Mouse (Mus musculus) spleen, postnatal 14 days (tissue): ENCODE results near the gene Tns1.

Experiments
- DNase-seq, 2 experiments: peaks; one replicate each; pipeline ENCODE4 v3.0.0; 2021 to 2022; ENCODE audit warnings: low spot score in 2 of 2

Gene Tns1

DNA sequence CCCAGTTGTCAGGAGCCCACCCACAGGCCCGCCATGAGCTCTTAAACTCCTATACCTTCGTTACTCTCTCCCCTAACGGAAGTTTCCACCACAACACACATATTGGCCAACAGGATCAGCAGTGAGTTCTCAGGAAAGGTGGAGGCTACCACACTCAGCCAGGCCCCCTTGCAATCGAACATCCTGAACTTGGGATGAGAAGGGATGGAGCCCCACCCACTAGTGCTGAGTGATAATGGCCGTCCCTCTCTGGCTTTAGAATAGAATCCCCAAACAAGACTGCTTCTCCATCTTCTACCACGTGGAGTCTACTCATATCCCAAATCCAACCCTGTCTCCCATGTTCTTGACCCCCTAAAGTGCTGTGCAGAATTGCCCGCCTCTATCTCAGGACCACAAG, 131.0 kb downstream of the Tns1 start:
- DNase-seq = no peak

DNA sequence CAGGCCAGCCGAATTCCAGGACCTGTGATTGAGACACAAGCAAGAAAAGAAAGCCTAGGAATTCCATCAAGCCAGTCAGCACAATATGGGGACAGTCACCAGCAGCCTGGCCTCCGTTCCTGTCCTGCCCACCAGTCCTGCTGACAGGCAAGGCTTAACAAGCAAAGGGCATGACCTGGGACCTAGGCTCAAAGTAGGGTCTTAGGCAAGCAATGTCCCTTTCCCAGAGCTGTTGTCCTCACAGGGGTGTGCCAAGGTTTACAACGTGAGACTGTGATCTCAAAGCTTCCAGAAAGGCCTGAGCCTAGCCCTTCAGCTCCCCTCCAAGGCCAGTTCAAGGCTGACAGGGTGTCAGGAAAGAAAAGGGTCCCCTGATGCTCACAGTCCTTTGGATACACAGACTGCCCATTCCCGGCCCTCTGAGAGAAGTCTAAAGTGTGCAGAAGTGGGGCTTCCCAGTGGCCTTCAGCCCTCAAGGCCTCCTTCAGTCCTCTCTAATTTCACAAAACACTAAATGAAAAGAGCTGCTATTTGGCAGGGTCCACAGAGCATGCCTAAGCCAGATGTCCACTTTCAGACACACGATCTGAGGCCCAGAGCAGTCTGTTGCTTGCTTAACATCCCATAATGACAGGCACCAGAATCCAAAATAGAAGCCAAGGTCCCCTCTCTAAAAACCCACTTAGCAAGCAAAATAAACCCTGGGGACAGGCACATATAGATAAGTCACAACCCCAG, 131.9 kb downstream of the Tns1 start:
- DNase-seq = no peak

DNA sequence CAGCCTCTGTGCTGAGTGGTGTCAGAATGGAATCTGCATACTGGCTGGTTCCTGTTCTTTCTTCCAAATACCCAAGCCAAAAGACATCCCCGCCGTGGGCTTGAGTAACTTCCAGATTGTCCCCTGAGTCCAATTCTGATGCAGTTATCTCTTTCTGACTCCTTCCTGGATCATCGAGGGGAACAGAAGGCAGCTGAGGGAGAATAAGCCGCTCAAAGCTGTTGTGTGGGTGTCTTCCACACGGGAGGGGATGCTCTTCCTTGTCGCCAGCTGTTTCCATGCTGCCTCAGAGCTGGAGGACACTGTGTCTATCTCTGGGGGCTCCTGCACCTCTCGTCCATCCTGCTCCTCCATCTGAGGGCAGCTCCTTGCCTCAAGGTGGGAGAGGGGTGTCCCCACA, 133.0 kb downstream of the Tns1 start:
- DNase-seq = no peak

DNA sequence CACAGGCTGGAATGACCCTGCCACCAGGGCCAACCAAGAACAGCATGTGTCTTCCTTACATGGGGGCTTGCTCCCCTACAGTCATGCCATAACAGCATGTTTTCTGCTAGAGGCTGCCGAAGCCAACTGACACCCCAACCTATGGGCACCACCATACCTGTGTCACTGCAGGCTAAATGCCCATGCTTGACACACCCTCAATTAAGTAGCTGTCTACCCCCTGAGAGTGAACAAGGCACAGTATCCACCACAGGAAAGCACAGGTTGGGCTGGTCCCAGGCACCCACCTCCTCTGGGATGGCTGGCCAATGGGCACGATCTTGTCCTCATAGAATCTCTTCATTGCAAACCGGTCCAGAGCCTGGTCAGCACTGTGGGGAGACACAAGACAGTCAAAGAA, 134.2 kb downstream of the Tns1 start:
- no peak for DNase-seq

DNA sequence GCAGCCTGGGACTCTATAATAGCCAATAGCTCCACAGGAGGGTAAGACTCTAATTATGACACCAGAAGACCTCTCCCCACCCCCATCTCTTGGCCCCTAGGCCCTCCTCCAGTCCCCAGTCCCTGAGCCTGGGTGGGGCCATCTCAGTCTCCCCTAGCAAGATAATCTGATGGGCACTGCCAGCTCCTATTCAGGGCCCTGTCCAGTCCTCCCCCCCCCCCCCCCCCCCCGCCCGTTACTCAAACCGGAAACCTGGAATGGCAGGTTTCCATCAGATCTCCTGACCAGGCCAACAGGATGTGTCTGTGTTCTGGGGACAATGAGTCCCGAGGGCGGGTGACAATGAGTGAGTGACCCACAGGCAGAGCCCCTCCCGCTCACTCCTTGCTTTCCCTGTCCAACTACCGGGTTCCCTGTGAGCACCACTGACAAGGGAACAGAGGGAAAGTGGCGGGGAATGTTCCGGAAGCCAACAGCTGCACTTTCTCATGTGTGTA, 136.5 kb downstream of the Tns1 start:
- DNase-seq = no peak

DNA sequence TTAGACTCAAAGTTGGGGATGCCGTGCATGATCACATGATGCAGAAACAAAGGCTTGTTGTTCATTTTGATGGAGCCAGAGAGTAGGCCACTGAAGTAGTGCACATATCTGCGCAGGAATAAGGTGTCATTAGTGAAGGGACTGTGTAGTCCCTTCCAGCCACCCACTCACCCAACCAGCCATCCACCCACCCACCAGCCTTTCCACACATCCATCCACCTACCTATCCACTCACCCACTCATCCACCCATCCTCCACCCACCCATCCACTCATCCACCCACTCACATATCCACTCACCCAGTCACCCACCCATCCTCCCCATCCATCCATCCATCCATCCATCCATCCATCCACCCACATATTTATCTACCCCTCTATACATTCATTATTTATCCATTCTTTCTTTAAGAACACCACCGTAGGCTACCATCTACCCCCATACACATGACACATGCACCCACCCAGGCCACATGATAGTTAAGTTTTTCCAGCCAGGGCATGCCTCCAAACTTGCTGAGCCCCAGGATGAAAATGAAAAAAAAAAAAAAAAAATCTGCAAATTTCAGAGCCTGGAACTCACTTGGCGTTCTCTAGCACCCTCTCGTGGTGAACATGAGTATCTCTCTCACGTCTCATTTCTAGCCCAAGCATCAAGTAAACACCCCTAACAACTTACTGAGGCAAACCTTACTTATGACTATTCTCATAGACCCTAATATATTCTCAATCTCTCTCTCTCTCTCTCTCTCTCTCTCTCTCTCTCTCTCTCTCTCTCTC, 137.8 kb downstream of the Tns1 start:
- DNase-seq = no peak

DNA sequence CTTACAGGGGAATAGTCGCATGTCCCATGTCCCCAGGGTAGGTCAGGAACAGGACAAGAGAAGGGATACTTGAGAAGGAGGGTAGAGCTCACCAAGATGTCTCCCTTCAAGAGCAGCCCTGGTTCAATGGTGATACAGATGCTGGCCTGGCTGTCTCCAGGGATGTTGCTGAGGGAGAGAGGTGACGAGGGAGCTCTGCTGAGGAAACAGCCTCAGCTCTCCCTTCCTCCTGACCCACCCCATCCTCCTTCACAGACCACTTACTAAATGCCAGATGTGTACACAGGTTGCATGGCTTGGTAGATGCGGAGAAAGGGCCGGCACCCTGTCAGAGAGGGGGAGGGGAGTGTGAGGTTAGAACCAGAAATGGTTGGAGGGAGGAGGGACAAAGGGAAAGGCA, 138.6 kb downstream of the Tns1 start:
- DNase-seq = no peak

DNA sequence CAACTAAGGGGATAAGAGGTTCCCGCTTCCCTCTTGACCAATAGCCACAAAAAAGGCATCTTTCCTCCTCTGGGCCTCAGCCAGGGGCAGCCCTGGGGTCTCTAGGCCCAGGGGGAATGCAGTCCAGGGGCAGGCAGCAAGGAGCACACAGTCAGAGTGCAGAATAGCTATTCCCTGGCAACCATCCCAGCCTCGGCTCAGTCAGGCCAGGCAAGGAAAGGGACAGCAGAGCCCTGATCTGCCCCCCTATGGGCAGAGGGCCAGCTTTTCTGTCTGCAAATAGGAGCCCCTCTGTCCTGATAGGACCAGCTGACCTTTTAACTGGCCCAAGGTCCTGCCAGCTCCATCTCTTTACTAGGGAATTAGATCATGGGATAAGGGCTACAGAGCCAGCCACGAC, 145.0 kb downstream of the Tns1 start:
- no peak for DNase-seq

DNA sequence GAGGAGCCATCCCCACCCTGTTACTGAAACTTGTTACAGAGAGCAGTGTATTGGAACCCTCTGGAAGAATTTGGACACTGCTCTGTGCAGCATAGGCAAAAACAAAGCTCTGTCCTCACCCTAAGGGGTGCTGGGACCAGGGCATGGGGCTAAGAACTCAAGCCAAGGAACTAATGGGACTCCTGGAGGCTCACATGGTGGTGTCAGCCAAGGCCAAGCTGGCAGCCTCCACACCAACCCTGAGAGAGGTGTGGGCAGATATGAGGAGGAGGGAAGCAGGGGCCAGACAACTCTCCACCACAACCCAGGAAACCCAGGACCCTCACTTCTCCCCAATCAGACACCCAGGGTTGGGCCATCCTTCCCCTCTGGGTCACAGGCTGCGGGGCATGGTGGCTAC, 145.7 kb downstream of the Tns1 start:
- no peak for DNase-seq

DNA sequence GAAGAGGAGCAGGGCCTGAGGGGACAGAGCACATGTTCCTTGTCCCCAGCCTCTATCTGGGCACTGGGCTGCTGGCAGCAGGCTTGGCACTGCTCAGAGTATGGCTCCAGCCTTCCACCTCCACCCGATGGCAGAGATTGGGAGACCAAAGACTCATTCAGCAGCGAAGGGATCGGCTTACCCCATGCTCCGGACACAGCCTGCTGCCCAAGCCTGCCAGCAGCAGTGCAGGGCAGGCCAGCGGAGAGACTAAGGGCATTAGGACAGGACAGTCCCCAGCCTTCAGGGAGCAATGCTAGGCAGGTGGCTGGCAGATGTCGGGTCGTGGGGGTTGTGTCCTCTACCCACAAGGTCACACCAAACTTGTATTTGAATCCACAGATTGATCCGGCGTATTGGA, 150.3 kb downstream of the Tns1 start:
- DNase-seq = no peak

DNA sequence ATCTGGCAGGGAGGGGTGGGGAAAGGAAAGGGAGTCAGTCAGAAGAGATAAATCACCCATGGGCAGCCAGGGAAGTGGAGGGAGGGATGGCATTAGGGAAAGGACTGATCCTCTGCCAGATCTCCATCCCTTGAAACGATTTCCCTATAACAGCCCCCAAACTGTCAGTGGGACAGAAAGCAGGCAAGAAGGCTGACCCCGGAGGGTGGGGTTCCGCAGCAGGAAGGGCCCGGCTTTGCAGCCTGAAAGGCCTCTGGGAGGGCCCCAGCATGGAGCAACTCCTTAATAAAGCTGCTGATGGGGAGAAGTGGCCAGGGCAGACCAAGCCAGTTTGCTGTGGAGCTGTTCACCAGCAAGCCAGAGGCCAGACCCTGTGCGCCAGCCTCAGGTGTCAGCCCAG, 151.5 kb downstream of the Tns1 start:
- no peak for DNase-seq

DNA sequence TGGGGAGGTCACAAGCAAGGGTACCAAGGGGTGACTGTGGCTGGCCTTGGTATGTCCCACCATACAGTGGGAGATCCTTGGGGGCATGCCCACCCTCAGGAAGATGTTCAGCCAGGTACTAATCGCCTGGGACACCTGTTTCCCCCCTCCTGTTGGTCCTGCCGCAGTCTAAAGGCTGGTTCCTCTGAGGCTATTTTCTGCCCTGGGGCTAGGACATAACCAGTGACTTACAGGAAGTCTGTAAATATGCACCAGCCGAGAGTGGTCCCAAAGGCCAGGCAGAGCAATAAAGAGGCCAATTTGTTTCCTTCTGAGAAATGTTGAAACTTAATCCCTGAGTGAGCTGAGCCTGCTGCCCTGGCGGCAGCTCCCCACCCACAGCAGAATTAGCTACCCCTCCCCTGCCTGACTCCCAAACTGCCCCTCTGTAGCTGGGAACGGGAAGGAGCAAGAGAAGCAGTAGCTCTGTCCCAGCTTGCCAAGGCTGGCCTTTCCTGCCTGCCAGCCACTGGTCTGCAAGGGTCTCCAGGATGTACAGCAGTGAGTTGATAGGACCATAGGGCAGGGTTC, 154.0 kb downstream of the Tns1 start:
- DNase-seq = no peak

DNA sequence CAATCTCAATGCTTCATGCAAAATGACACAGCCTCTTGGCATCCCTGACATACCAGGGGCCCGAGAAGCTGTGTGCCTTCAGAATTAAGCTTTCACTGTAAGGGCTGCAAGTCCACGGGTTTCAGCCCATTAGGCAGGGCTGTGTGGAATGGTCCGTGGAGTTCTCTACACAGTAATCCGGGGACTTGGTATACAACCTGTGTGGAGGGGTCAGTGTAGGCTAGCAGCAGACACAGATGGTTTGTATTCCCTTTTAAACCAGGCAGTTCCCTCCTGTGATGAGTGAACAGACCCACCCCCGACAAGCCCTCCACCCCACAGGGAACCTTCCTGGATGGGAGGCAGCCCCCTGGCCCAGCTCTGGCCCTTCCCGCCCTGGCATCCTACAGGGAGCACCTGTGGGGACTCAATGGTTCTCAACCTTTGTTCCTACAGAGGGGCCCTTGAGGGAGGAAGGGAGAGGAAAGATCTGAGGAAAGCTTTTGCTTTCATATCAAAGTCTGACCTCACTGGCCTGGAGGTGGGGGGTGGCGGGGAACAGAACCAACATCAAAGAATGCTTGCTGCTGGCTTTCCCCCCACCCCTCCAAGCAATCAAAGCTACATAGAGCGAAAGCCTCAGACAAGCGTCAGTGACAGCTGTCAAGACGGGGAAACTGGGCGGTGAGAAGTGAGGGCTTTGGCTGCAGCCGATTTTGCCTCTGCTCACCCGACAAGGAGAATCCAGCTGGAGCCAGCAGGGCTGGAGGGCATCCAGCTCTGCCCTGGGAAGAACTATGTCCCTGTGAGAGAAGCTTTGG, 155.3 kb downstream of the Tns1 start:
- DNase-seq = no peak

DNA sequence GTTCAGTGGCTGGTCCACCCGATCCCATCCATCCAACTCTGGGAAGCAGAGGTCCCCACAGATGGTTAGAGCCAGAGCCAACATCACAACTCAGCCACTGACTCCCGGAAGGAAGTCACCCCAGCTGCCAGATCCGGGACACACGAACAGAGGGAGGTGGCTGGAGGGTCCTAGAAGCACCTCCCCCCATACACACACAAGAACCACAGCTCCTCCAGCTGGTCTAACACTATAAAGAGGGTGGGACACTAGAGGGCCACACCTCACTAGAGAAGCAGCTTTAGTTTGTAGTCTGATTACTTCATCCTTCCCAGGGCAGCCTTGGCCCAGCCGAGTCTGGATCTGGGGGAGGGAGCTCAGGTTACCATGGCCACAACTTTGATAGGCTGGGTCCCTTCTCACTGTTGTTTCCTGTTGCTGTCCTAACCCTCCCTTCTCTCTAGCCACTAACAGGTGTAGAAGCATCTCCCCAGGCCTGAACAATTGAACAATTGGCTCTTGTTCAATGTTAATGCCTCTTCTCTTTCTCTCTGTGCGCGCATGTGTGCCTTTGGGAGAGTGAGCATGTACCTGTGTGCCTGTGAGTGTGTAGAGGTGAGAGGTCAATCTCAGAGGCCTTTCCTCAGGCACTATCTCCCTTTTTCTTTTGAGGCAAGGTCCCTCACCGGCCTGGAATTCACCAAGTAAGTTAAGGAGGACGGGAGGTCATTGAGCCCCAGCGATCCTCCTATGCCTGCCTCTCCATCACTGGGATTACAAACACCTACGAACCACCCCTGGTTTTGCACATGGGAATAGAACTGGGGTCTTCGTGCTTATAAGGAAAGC, 157.6 kb downstream of the Tns1 start:
- no peak for DNase-seq

DNA sequence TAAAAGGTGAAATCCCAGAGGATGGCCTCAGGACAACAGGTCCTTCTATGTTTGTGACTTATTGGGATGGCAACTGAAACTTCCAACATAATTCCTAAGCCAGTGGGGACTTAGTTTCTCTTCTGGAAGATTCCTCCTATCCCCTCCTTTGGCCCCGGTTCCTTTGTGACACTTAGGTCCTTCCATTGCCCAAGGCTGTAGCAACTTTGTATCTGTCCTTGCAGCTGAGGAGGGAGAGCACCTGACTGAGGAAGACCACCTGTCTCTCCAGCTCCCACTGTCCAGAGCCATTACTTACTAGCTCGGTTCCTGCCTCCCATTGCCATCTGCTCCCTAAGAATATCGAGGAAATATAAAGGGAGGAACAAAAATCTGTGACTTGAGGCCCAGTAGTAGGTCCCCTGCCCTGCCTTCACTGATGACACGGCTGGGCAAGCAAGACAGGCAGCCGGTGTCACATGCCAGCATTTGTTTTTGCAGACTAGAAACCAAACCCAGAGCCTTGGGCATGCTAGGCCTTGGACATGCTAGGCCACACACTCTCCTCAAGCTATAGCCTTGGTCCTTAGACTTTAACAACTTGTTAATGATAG, 160.0 kb downstream of the Tns1 start:
- DNase-seq = no peak

DNA sequence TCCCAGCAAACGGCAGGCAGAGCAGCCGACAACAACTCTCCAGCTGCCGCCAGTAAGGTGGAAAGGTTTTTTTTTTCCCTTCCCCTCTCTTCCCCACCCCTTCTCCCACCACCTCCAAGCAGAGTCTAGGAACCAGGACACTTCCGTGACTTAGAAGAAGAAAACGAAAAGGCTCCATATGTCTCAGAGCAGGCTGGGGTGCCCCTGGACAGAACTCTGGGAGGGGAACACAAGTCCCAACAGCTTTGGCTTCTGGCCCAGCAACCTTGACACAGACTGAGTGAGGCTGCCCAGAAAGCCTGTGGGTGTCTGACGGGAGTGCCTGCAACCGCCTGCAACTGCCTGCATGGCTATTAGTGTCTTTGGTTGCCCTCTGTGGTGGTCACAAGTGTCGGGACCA, 160.6 kb downstream of the Tns1 start:
- DNase-seq = no peak

DNA sequence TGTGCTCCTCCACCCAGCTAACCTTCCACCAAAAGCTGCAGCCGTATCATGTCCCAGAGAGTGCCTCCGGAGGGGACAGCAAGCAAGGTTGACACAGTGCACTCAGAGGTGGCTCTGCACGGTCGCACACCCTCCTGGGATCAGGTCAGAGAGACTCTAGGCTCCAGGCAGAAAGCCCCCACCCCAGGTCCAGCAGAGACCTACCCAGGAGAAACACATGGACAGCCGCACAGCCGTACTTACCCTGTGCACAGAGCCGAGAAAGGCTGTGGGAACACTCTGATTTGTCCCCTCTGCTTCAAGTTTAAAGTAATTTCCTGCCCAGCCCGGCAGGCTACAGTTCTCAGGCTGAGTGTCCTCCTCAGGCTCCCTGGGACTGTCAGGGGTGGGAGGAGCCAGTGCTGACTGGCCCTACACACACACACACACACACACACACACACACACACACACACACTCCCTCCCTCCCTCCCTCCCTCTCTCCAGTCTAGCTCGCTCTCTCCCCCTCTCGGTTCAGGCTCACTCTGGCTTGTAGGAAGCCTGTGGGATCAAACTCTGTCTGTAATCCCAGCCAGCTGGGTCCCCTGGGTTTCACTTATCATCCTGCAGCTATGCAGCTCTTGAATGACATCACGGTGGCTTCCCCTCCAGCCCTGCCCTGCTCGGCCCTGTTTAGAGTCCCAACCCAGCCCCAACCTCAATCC, 161.4 kb downstream of the Tns1 start:
- DNase-seq = no peak

DNA sequence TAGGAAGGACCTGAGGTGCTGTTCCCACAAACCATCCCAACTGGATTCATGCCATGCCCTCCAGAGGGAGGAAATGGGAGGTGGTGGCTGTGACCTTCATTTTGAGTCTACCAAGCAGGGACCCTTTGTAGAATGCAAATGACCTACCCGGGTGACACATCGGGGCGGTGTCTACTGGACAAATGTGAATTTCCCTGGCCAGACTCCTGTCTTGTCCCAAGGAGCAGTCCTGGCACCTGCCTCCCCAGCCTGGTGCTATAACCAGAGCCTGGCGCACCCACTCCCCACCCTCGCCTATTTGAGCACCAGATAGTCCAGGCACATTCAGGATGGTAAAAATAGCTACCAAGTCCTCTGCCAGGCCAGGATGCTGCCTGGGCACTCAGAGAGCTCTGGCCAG, 162.2 kb downstream of the Tns1 start:
- DNase-seq = no peak

DNA sequence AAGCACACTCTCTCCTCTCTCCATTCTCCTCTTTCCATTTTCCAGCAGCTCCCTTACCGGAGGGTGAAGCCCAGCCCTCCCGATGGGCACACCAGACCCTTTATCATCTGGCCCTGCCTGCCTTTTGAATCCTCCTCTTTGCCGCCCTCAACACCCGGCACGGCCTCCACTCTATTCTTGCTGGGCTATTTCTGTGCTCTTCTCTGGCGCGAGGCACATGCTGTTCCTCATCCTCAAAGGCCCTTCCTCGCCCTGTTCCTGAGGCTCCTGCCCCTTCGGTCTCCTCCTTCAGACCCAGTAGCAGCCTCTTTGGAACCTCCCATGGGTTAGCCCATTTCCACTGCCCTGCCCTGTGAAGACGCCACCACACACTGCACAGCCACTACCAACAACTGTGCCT, 164.5 kb downstream of the Tns1 start:
- no peak for DNase-seq

DNA sequence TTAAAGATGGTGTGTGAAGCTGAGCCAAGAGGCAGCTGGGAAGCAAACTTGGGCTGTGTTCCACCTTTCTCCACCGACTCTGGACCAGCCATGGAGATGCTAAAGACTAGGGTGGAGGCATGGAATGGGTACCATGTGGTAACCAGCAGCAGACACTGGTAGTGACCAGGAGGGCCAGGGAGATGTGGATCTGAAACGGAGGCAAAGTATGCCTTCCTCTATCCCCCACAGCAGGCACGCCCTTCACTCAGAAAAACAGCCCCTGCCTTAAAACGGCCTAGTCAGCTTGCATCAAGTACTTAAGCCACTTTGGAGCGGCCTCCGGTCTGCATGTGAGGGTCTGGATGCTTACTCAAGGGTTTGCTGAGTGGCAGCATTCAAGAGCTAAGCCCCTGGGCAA, 164.9 kb downstream of the Tns1 start:
- DNase-seq = no peak
